Mouse (Mus musculus) MN1 (cell line): ENCODE data around the gene Gm43064.
"Not testable (repeated sequence)": the region's sequence is repeated elsewhere in the genome, so short reads cannot be mapped to it uniquely, and the experiment has no call there.

Experiments
- DNase-seq: peaks from one replicate; pipeline ENCODE4 v3.0.0-alpha.2; 2016; ENCODE audit warnings: low spot score

The Gm43064 gene

GRCm38 (mm10) chr3:103799507-103799906, 9.9 kb upstream of the Gm43064 start:
- no peak for DNase-seq

DNA sequence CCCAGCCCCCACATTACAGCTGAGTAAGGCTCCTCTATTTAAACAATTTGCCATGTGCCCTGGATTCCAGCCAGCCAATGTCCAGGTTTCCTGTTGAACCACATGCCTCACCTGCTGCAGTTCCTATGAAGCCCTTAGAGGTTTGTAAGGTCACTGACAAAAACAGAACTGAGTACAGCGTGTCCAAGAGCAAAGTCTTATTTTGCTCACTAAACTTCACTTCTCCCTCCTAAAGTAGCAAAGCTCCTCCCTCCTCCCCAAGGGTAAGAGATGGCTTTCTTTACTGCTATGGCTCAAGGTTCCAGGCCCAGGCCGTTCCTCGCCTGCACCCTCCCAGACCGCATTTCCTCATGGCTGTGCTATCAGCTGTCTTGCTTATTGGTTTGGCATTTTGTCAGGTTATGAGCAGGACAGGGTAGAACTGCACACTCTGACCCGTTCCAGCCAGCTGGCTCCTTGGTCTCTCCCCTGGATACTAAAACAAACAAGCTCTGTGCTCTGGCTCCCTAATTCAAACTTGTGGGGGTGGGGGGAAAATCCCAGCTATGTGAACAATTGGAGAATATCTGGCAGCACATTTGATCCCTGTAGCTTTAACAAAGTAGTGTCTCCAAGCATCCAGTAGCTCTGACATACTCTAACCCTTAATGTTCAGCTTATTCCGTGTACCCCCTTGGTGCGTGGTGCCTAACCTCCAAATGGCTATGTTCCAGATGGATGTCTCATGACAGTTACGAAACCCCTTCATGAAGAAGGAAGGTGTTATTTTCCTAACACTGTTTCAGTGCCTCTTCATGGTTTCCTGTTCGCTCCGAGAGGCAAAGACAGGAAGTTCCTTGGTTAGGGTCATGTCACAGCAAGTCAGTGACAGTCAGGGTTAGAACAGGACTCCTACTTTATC, 7.5 kb upstream of the Gm43064 start:
- peak; percentile 80 for DNase-seq

DNA sequence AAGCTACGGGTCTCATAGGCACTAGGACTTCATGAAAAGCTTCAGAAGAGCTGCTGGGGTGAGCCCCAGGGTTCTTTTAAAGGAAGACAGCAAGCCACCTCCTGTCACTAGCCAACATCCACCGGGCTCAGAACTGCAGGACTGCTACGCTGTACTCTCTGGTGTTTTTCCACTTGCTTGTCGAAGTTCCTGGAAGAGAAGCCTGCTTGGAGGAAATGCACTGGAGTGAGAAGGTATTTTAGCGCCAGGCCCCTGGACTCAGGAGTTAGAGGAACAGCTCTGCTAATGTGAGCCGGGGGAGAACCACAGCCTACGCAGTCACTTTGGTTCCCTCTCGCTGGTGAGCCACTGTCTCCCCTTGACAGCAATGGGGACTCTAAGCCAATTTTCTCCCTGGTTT, 6.5 kb upstream of the Gm43064 start:
- DNase-seq: no peak

DNA sequence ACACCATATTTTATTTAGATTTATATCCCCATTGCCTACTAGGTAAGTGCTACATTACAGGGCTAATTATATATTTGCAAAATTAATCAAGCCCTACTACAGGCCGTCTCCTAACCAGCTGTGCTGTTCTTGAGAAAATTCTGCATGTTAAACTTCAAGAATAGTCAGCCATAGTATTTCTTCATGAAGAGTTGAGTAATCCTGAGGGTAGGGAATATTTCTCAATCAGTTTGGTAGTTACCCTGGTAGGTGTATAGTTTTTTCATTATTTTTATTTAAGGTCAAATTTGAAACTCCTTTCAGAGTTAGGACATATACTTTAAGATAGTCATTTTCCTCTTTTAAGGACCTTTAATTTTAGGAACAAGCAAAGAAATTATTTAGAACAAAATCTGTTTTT, 3.7 kb upstream of the Gm43064 start:
- no peak for DNase-seq

GRCm38 (mm10) chr3:103809799-103810150, 402 bp downstream of the Gm43064 start:
- DNase-seq: no peak

- DNase-seq: no peak
Measured at GRCm38 (mm10) chr3:103810967-103811366, 1.6 kb downstream of the Gm43064 start.

DNA sequence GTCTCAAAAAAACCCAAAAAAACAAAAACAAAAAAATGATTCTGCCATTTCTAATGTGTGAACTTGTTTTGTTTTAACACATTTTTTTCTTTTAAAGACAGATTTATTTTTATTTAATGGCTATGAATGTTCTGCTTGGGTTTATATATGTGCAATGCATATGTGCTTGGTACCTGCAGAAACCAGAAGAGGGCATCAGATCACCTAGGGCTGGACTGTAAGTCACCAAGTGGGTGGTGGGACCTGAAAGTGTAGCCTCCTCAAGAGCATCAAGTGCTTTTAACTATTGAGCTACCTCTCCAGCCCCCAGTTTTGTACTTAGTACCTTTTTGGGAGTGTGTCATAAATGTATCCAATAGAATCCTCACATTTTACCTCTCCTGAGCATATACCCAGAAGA, 18.2 kb downstream of the Gm43064 start:
- no peak for DNase-seq

GRCm38 (mm10) chr3:103829036-103829435, 19.7 kb downstream of the Gm43064 start:
- DNase-seq: no peak

GRCm38 (mm10) chr3:103830681-103831080, 21.3 kb downstream of the Gm43064 start:
- DNase-seq: not testable (repeated sequence)

DNA sequence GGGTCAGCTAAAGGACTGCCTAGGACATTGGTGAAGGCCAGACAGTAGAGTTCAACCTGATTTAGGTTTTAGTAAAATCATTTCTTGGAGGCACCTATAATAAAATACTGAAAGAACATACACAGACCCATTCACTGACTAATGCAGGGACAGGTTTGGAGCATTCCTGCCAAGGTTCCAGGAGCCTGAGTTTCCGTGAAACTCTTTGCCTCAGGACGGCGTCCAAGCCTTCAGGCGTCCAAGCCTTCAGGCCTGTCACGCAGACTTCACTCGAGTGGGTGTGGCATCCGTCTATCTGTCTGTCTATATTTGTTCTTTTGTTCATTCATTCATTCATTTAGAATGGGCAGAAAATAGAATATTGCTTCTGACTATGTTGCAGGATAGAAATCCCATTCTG, 21.8 kb downstream of the Gm43064 start:
- DNase-seq: no peak

DNA sequence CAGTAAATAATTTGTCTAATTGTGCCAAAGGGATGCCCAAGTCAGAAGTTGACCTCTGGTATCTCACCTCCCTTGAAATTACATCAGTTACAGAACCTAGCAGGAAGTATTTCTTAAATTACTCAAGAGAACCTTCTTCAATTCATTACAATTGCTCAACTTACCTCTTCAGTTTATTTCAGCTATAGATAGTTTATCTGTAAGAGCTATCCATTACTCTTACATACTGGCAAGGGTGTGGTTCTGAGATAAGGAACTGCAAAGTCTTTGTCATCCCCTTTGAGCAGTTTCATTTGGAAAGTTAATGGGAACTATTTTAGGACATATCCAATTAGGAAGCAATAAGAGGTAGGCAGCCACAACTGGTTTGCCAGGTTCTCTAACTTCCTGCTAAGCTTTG, 23.1 kb downstream of the Gm43064 start, which contains the start of gene Bcl2l15:
Gene Bcl2l15, plus strand, starts transcription at position 176 of the 400 bp plus-strand sequence.
- no peak for DNase-seq

GRCm38 (mm10) chr3:103834001-103834400, 24.6 kb downstream of the Gm43064 start:
- no peak for DNase-seq

GRCm38 (mm10) chr3:103835272-103835950, 26.0 kb downstream of the Gm43064 start:
- DNase-seq: no peak

GRCm38 (mm10) chr3:103835951-103836310, 26.6 kb downstream of the Gm43064 start:
- no peak for DNase-seq

DNA sequence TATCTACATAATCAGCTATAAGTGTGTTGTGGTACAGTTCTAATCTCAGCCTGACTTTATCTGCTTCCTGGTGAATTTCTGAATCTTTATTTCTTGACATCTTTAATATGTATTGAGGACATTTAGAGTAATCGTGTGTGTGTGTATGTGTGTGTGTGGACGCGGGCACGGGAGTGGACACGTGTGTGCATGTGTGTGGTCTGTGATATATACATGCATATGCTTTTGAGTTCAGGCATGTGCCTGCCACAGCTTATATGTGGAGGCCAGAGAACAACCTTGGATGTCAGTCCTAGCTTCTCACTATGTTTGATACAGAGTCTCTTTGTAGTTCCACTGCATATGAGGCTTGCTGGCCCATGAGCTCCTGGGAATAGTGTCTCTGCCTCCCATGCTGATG, 27.1 kb downstream of the Gm43064 start:
- no peak for DNase-seq

GRCm38 (mm10) chr3:103839711-103840110, 30.3 kb downstream of the Gm43064 start:
- DNase-seq: no peak

- not testable (repeated sequence) for DNase-seq
Measured at GRCm38 (mm10) chr3:103840195-103840594, 30.8 kb downstream of the Gm43064 start.

- not testable (repeated sequence) for DNase-seq
Measured at GRCm38 (mm10) chr3:103840946-103841345, 31.6 kb downstream of the Gm43064 start.

- DNase-seq: no peak
Measured at GRCm38 (mm10) chr3:103850644-103851363, 41.4 kb downstream of the Gm43064 start.

DNA sequence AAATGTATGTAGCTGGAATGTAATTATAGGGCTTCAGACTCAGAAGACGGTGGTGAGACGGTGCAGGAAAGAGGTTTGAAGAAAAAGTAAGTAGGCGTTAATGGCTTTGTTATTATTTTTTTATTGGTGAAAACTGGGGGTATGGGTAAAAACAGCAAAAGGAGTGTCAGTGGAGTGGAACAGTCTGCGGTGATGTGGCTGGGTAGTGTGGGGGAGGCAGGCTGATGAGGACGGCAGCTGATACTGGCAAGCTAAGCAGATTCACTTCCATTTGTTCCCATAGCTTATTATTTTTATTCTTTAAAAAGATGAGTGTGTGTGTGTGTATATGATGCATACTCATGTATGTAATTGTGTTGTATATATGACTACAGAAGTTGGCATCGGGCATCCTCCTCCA, 42.1 kb downstream of the Gm43064 start:
- no peak for DNase-seq

DNA sequence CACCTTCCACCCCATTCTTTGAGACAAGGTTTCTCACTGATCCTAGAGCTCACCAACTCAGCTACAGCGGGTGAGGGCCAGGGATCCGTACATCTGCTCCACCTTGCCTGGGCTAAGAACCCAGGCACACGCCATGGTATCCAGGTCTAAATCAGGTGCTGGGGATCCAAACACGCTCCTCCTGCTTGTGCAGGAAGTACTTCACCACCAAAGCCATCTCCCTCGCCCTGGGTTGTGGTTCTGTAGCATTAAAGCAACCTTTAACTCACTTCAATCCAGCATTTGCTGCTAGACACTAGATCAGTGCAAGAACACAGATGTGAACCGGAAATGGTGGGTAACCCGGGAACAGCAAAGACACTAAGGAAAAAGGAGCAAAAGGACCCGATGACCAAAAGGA, 42.5 kb downstream of the Gm43064 start:
- no peak for DNase-seq

GRCm38 (mm10) chr3:103852565-103853299, 43.4 kb downstream of the Gm43064 start:
- DNase-seq: no peak
